Mouse (Mus musculus) gastrocnemius, postnatal 4 days (tissue): Measurements from ENCODE around the gene D8Ertd738e. TPM values are rescaled to one million over a fixed set of nuclear protein-coding genes. Genes with fewer than 3 reads are reported as not detected.

Experiments
- DNase-seq, 2 experiments: peaks; one replicate each; pipeline ENCODE4 v3.0.0; 2021 to 2022; ENCODE audit warnings: low spot score in 2 of 2, mixed read lengths in 2 of 2
- long read RNA-seq, 2 experiments: library from polyadenylated mRNA; stranded (forward); transcript quantifications; one replicate each; pipeline ENCODE4 v2.0.0; 2021
- total RNA-seq, 2 experiments: library from RNA; stranded (reverse); gene quantifications; 2 replicates each; pipeline ENCODE4 v1.2.3; 2021

Gene D8Ertd738e
- 100 to 1,000 TPM; 197 to 218 TPM for total RNA-seq
- long read RNA-seq, experiment 1, transcript D8Ertd738e-201 (3 exons, 616 nt): major isoform, 132 of 134 reads
- long read RNA-seq, experiment 1, partial matches to known transcripts: 0 of 134 reads
- long read RNA-seq, experiment 1, other reads (novel, unspliced or antisense): 2 of 134 reads
- long read RNA-seq, experiment 2, transcript D8Ertd738e-201 (3 exons, 616 nt): major isoform, 111 of 117 reads
- long read RNA-seq, experiment 2, partial matches to known transcripts: 0 of 117 reads
- long read RNA-seq, experiment 2, other reads (novel, unspliced or antisense): 6 of 117 reads

GRCm38 (mm10) chr8:84249257-84250170 lies at the start of gene D8Ertd738e:
TSS of gene D8Ertd738e (minus strand) at chr8:84249719.
- DNase-seq: peak; percentile 59 to 84

- no peak for DNase-seq
These were observed 47.7 kb upstream of the D8Ertd738e start for GRCm38 (mm10) chr8:84297029-84297785.

DNA sequence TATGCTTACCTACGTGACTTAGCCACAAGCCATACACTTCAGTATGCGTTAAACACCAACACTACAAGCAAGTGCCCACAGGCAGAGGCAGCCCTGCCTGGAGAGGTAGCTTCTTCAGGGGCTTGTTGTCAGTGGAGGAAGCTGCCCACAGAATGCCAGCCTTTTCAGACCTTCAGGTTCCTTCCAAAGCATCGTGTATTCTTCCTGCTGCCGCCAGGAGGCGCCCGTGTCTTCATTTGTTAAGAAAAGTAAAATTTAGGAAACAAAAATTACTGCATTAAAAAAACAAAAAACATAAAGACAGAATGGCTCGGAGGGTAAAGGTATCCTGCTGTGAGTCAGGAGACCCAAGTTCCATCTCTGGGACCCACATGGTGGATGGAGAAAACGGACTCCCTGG lies 42.2 kb upstream of the D8Ertd738e start:
- peak in 1 of 2 experiments; percentile 42 for DNase-seq

DNA sequence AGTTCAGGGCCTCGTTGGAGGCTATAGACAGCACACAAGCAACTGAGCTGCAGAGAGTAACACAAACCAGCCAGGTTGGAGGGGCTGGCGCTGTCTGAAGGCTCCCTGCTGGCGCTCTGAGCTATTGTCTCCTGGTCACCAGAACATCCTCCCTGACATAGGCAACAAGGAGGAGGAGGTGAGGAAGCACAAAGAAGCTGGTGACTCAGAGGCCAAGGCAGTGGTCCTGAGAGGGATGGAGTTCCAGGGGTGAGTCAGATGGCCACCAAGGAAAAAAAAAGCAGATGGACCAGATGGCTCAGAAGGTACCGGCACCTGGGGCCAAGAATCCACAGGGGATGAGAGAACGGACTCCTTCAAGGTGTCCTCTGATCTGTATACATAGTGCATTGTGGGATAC lies 41.6 kb upstream of the D8Ertd738e start:
- no peak for DNase-seq

GRCm38 (mm10) chr8:84288892-84289291 lies 39.4 kb upstream of the D8Ertd738e start:
- no peak for DNase-seq

DNA sequence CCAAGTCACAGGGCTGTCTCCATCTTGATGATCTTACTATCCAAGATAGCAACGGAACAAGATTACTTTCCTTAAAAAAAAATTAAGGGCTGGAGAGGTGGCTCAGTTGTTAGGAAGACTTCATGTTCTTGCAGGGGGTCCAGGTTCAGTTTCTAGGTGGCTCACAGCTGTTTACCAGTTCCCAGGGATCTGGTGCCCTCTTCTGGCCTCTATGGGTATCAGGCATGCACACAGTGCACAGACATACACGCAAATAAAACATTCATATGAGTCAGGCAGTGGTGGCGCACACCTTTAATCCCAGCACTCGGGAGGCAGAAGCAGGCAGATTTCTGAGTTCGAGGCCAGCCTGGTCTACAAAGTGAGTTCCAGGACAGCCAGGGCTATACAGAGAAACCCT lies 36.1 kb upstream of the D8Ertd738e start:
- peak in 1 of 2 experiments; percentile 39 for DNase-seq

- DNase-seq: peak in 1 of 2 experiments; percentile 42
These were observed 35.1 kb upstream of the D8Ertd738e start for GRCm38 (mm10) chr8:84284608-84285063.

GRCm38 (mm10) chr8:84280777-84281176 lies 31.3 kb upstream of the D8Ertd738e start:
- DNase-seq: no peak

DNA sequence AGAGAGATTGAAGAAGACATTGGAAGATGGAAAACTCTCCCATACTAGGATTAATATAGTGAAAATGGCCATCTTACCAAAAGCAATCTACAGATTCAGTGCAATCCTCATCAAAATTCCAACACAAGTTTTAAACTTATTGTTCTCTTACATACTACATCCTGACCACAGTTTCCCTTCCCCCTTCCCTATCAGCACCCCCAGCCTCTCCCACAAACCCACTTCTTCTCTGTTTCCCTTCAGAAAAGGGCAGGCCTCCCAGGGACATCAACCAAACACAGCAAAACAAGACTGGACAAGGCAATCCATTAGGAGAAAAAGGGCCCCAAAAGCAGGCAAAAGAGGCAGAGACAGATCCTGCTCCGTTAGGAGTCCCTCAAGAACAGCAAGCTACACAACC lies 26.9 kb upstream of the D8Ertd738e start:
- DNase-seq: no peak

GRCm38 (mm10) chr8:84273968-84274367 lies 24.4 kb upstream of the D8Ertd738e start:
- DNase-seq: no peak

DNA sequence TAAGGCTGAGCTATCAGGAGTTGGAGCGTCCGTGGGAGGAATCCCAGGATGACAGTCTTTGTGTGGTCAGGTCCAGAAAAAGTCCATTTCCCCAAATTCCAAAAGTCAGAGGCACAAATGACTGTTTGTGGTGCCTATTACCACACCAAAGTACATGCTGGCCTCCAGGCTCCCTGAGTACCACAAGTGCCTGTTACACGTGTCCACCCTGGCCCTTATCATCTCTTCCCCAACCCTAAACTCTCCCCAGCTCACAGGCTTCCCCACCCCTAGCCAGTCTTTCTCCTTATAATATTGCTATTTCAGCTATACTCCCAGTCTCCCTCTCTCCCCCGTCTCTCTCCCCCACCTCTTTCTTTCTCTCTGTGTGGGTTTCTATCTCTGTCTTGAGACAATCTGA lies 22.8 kb upstream of the D8Ertd738e start:
- no peak for DNase-seq

DNA sequence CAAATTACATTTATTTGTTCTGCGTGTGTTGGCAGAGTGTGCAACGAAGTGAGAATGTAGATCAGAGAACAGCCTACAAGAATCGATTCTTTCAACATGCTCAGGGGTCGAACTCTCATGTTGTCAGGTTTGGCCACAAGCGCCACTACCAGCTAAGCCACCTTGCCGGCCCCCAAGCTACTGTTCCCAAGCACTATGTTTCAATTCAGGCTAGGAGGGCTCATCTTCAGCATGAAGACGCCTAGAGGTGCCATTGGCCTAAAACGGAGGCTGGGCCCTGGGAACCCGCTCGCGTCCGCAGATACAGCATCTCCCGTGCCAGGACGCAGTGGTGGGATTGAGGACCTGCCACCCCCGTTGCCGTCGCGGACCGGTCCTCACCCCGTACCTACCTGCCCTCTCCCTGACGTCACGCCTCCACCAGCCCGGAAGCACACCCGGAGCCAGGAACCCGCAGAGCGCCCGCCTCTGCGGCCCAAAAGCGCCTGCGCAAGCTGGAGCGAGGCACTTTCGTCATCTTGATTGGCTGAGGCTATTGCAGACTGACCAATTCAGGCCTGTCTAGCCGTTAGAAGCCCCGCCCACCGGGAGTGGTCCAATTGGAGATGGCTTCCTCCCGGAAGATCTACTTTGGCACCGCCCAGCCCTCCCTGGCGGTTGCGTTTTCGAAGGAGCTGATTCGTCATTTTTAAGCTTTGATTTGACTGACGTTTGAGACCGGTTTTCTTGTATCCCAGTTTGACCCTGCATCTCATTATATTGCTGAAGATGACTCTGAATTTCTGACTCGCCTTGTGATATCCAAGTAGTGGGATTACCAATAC lies 20.6 kb upstream of the D8Ertd738e start, which contains the start of gene Ccdc130:
TSS of gene Ccdc130 (minus strand) at position 431 of the 824 bp plus-strand sequence.
- DNase-seq: peak; percentile 98 to 100

- no peak for DNase-seq
These were observed 11.6 kb upstream of the D8Ertd738e start for GRCm38 (mm10) chr8:84261098-84261497.

- peak; percentile 59 to 87 for DNase-seq
These were observed 7.5 kb upstream of the D8Ertd738e start, which contains the start of gene Mri1 for GRCm38 (mm10) chr8:84256822-84257610. TSS of gene Mri1 (minus strand) at chr8:84257326.

DNA sequence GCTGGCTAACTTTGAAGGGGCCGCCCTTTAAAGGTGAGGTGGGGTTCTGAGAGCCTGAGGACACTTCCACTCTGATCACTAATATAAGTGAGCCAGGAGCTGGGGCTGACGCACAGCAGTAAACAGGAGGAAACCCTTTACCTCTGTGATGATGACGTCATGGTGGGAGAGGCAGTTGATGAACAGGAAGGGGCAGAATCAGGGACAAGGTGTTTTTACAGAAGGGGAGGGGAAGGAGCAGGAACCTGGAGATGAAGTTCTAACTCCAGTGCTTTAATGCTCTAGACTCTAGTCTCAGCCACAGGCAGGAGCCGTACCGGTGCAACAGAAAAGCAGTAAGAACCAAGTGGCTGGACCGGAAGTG lies 6.9 kb upstream of the D8Ertd738e start:
- no peak for DNase-seq

DNA sequence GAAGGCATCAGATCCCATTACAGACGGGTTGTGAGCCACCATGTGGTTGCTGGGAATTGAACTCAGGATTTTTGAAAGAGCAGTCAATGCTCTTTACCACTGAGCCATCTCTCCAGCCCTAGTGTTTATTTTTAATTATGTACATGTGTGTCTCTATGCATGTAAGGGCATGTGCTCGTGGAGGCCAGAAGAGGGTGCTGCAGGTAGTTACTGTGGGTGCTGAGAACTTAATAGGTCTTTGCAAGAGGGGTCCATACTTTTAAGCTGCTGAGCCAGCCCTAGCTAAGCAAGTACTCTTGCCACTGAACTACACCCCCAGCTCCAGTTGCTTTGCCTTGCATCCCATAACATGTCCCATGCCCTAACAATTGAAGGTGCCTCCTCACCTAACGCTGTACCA lies 6.3 kb upstream of the D8Ertd738e start:
- DNase-seq: no peak

DNA sequence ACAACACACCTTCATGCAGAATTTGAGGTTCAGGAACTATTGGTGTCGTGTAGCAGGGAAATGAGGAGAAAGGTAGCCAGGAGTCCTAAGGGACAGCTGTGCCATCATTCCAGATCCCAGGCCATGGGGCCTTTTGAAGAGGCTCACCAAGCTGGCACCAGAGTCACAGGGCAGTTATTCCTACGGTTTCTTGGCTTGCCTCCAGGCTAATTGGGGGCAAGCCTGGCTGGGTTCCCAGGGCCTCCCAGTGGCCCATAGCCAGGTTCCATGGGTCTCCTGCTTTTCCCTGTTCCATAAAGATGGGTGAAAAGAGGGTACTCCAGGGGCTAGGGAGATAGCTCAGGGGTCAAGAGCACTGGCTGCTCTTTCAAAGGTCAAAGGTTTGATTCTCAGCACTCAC lies 7.7 kb downstream of the D8Ertd738e start:
- no peak for DNase-seq

DNA sequence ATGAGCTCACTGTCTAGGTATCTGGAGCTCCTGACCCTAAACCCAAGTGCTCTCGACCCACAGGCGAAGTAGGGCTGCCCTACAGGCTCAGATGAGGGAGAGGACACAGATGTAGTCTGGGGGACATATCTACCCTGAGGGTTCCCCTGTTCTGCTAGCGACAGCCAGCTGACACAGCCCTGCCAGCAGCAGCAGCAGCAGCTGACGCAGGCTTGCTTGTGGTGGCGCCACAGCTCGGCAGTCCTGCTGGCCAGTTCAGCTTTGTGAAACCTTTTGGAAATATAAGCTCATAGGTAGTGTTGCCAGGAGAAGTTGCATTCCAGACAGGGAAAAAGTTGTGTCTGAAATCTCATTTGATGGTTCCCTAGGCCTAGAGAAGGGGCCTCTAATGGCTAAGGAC lies 8.4 kb downstream of the D8Ertd738e start:
- DNase-seq: no peak

- DNase-seq: no peak
These were observed 11.8 kb downstream of the D8Ertd738e start for GRCm38 (mm10) chr8:84237542-84238229.
